Mouse (Mus musculus) neural tube, embryonic 11.5 days (tissue): Measurements from ENCODE around the gene Supt3. TPM values are rescaled to one million over a fixed set of nuclear protein-coding genes. Genes with fewer than 3 reads are reported as not detected.

ENCODE experiments used
- ATAC-seq: fragments of 200-750 bp; cut with Nextera tagmentation; 2 replicates; pipeline ENCODE4 v1.8.0; 2017; ENCODE audit warnings: moderate number of reproducible peaks, mild to moderate bottlenecking, moderate TSS enrichment, moderate library complexity; ENCODE audit not compliant: insufficient read depth, low FRiP score, low TSS enrichment
- DNase-seq: peaks from one replicate; pipeline ENCODE4 v3.0.0-alpha.2; 2015; ENCODE audit warnings: low spot score
- H3K27ac ChIP-seq: fragments of 300-500 bp; sonication (generic); 2 replicates; pipeline ENCODE4 v1.5.1; 2014; ENCODE audit warnings: low read depth, mild to moderate bottlenecking, low read length
- H3K27me3 ChIP-seq: fragments of 300-500 bp; sonication (generic); 2 replicates; pipeline ENCODE4 v1.6.1; 2014; ENCODE audit warnings: mild to moderate bottlenecking, low read length, mixed read lengths; ENCODE audit not compliant: control insufficient read depth, insufficient read depth
- H3K36me3 ChIP-seq: fragments of 300-500 bp; sonication (generic); 2 replicates; pipeline ENCODE4 v1.6.1; 2014; ENCODE audit warnings: mild to moderate bottlenecking, low read length, moderate library complexity, mixed read lengths; ENCODE audit not compliant: control insufficient read depth, insufficient read depth
- H3K4me1 ChIP-seq: fragments of 300-500 bp; sonication (generic); 2 replicates; pipeline ENCODE4 v1.6.1; 2014; ENCODE audit warnings: low read length, mixed read lengths; ENCODE audit not compliant: control insufficient read depth, insufficient read depth
- H3K4me2 ChIP-seq: fragments of 300-500 bp; sonication (generic); 2 replicates; pipeline ENCODE4 v1.6.1; 2014; ENCODE audit warnings: low read depth, mild to moderate bottlenecking, moderate library complexity
- H3K4me3 ChIP-seq: fragments of 300-500 bp; sonication (generic); 2 replicates; pipeline ENCODE4 v1.5.1; 2014; ENCODE audit warnings: low read depth, low read length
- H3K9ac ChIP-seq: fragments of 300-500 bp; sonication (generic); 2 replicates; pipeline ENCODE4 v1.6.1; 2014; ENCODE audit warnings: mild to moderate bottlenecking, low read length
- H3K9me3 ChIP-seq: fragments of 300-500 bp; sonication (generic); 2 replicates; pipeline ENCODE4 v1.6.1; 2016; ENCODE audit warnings: low read length; ENCODE audit not compliant: control insufficient read depth
- WGBS: fragments of 180-500 bp; shearing (Covaris S2); extraction: QIAGEN DNeasy Blood & Tissue Kit; methylation state at CpG from one replicate; pipeline ENCODE4 v1.1.7; 2014; 5-methylcytosine and 5-hydroxymethylcytosine counted together
- polyA plus RNA-seq: library from polyadenylated mRNA; unstranded; fragments of >200 nt; fragmentation: Nextera tagmentation; extraction: Ambion mirVana; gene quantifications from 2 replicates; pipeline ENCODE4 v1.2.1, GENCODE M21; 2014

The Supt3 gene
- polyA plus RNA-seq, 1 experiment from 2014 or later, result 23.4 TPM

- no peak for DNase-seq
- H3K9ac ChIP-seq, result no peak overlapping the region
- WGBS, result 67% methylated on average over 8 of the region's 8 CpGs
Observed at GRCm38 (mm10) chr17:45081955-45082475, 305.1 kb downstream of the Supt3 start.

DNA sequence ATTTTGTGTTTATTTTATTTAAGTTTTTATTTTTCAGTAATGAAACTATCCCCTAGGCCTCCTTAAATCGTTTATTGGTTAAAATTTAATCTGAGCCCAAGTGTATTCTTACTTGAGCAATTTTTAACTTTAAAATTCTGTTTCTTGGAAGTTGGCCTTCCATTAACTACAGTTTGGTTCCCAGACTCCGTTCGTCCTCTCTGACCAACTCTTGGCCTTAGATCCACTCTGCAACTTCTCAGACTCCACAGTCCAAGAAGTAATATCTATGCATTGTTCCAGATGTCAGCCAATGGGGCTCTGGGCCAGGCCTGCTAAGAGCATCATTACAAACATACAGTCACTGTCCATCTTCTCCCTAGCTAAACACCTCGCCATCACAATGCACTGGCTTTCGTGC is 309.4 kb downstream of the Supt3 start:
- Histone ChIP-seq H3K4me3 (no peak overlapping the region), H3K4me2 (no peak overlapping the region), H3K4me1 (no peaks in the 10 kb centered on the region), H3K9me3 (no peaks in the 10 kb centered on the region), H3K9ac (no peak overlapping the region), H3K27me3 (no peaks in the 10 kb centered on the region), H3K36me3 (no peaks in the 10 kb centered on the region), H3K27ac (no peak overlapping the region)
- ATAC-seq (no peak), DNase-seq (no peak)
- WGBS, result 90% methylated on average over 5 of the region's 5 CpGs

More at GRCm38 (mm10) chr17:45081955-45082475, 305.1 kb downstream of the Supt3 start:
- Histone ChIP-seq H3K4me3 (no peak overlapping the region), H3K36me3 (no peaks in the 10 kb centered on the region), H3K27ac (no peak overlapping the region), H3K4me1 (no peaks in the 10 kb centered on the region), H3K9me3 (no peaks in the 10 kb centered on the region), H3K4me2 (no peak overlapping the region), H3K27me3 (no peaks in the 10 kb centered on the region)
- ATAC-seq, result no peak

DNA sequence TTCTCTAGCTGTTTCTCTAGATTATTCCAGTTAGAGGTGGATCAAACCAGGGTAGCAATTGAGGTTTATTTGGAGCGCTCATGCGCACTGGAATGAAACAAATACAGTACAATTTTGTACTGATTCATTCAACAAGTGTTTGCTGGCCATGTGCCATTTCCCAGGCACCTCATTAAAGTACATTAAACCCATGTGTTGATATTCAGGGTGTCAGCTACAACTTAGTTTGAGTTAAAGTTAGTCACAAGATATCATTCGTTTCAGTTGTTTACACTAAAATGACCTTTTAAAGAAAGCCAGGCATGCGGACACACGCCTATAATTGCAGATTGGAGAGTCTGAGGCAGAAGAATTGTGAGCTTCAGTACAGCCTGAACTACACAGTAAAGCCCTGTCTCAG is 310.1 kb downstream of the Supt3 start:
- Histone ChIP-seq H3K9me3 (no peaks in the 10 kb centered on the region), H3K36me3 (no peaks in the 10 kb centered on the region), H3K27me3 (no peaks in the 10 kb centered on the region), H3K4me2 (no peak overlapping the region), H3K4me3 (no peak overlapping the region), H3K4me1 (no peaks in the 10 kb centered on the region), H3K27ac (no peak overlapping the region), H3K9ac (no peak overlapping the region)
- DNase-seq, result no peak
- no peak for ATAC-seq
- whole genome bisulfite sequencing, result 94% methylated on average over 5 of the region's 5 CpGs

- Histone ChIP-seq H3K4me2 (no peak overlapping the region), H3K4me1 (no peaks in the 10 kb centered on the region), H3K36me3 (no peaks in the 10 kb centered on the region), H3K9ac (no peak overlapping the region), H3K27ac (no peak overlapping the region), H3K27me3 (no peaks in the 10 kb centered on the region), H3K4me3 (no peak overlapping the region), H3K9me3 (no peaks in the 10 kb centered on the region)
- DNase-seq (no peak), ATAC-seq (no peak)
- 87% methylated on average over 7 of the region's 7 CpGs for WGBS
Observed at GRCm38 (mm10) chr17:45101064-45101463, 324.1 kb downstream of the Supt3 start.

DNA sequence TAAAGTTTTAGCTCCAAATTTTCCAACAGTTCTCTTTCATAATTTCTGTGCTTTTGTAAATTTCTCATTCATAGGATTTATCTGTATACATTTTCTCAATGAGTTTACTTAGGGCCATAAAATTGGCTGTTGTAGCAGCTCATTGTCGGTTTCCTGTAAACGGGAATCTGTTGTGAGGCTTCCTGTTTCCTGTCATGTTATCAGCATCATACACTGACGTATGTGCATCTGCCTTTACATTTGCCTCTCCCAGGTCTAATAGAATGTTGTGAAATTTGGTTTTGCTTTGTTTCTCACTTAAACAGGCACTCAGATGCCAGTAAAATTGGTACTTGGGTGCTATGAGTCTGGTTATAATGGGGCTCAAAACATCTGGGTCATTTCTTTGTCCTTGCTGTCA is 338.4 kb downstream of the Supt3 start:
- no peaks in the 10 kb centered on the region for H3K27me3 ChIP-seq
- H3K9ac ChIP-seq, result no peak overlapping the region

GRCm38 (mm10) chr17:45118565-45119471 is 341.9 kb downstream of the Supt3 start:
- H3K4me3 ChIP-seq, result no peak overlapping the region
- peak overlapping the region; percentile 10; the same call in 1 of the 2 replicates for H3K9ac ChIP-seq
- no peaks in the 10 kb centered on the region for H3K27me3 ChIP-seq
- peaks cover 12% of the 10 kb centered on the region; the same call in 1 of the 2 replicates for H3K4me1 ChIP-seq
- DNase-seq (peak; percentile 25), ATAC-seq (peak; percentile 88)
- 0 out of 2 replicates have a peak overlapping the region, but pooled peaks have one; percentile 27 for H3K27ac ChIP-seq
- H3K36me3 ChIP-seq, result no peaks in the 10 kb centered on the region
- 0 out of 2 replicates have a peak overlapping the region, but pooled peaks have one; percentile 16 for H3K4me2 ChIP-seq
- 19% methylated on average over 12 of the region's 12 CpGs for WGBS
- no peaks in the 10 kb centered on the region for H3K9me3 ChIP-seq

More for the DNA sequence above, 338.4 kb downstream of the Supt3 start:
- Histone ChIP-seq H3K4me3 (no peak overlapping the region), H3K27ac (no peak overlapping the region), H3K4me2 (no peak overlapping the region), H3K4me1 (peaks cover 16% of the 10 kb centered on the region; the same call in 1 of the 2 replicates), H3K9me3 (no peaks in the 10 kb centered on the region), H3K36me3 (no peaks in the 10 kb centered on the region)
- no peak for DNase-seq
- ATAC-seq, result no peak
- WGBS, result 86% methylated on average over 3 of the region's 3 CpGs

DNA sequence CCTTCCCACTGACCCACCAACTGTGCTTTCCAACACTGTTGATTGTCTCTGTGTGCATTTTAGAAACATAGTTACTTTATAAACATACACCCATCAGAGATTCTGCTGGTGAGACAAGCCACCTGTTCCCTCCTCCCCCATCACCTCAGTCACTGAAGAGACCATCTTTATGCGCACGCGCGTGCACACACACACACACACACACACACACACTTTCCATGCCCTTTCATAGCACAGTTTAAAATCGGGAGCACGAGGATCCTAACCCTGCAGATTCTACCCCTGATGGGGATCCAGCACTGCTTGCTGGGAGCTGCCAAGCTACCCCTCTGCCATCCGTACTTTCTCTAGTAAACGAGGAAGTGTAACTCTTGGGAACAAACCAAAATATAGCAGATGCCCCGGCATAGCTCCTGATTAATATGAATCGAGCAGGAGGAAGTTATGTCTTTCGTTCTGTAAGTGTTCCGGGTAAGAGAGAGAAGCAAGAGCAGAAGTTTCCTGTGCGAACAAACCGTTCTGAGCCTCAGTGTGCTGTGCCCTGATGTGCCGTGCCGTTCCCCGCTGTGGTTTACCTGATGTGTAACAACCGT is 342.8 kb downstream of the Supt3 start:
- no peaks in the 10 kb centered on the region for H3K9me3 ChIP-seq
- H3K27ac ChIP-seq, result no peak overlapping the region
- peaks cover 12% of the 10 kb centered on the region; the same call in 1 of the 2 replicates for H3K4me1 ChIP-seq
- ATAC-seq, result no peak
- no peak overlapping the region for H3K9ac ChIP-seq
- H3K4me3 ChIP-seq, result no peak overlapping the region
- H3K27me3 ChIP-seq, result no peaks in the 10 kb centered on the region
- DNase-seq, result no peak
- 84% methylated on average over 18 of the region's 18 CpGs for WGBS
- no peak overlapping the region for H3K4me2 ChIP-seq
- H3K36me3 ChIP-seq, result no peaks in the 10 kb centered on the region

GRCm38 (mm10) chr17:45123856-45124255 is 346.9 kb downstream of the Supt3 start:
- H3K27ac ChIP-seq, result no peak overlapping the region
- H3K4me1 ChIP-seq, result peaks cover 11% of the 10 kb centered on the region; the same call in 1 of the 2 replicates
- ATAC-seq, result no peak
- H3K4me2 ChIP-seq, result no peak overlapping the region
- 90% methylated on average over 3 of the region's 3 CpGs for WGBS
- no peak overlapping the region for H3K4me3 ChIP-seq
- no peaks in the 10 kb centered on the region for H3K27me3 ChIP-seq
- no peaks in the 10 kb centered on the region for H3K36me3 ChIP-seq
- H3K9ac ChIP-seq, result no peak overlapping the region
- no peaks in the 10 kb centered on the region for H3K9me3 ChIP-seq
- DNase-seq, result no peak
